Mouse (Mus musculus) ES-E14 (cell line): ENCODE measurements at regions not wholly inside any gene's neighbourhood (a gene's known extent, or its start where the extent isn't known, plus 50 kb on each side); places are given as distances from the start of the nearest gene placed in this dataset.
A peak's percentile ranks its signal among the peaks of the same experiment; 100 is the strongest.

Source experiments
- DNase-seq: peaks from one replicate; pipeline ENCODE4 v3.0.0-alpha.2; 2013; ENCODE audit warnings: low read depth, low spot score
- H3K27ac ChIP-seq: 2 replicates; pipeline ENCODE4 v1.5.1; 2012; ENCODE audit warnings: low read depth, mild to moderate bottlenecking, low read length, moderate library complexity, mixed read lengths; ENCODE audit not compliant: poor library complexity, insufficient read depth, severe bottlenecking
- H3K36me3 ChIP-seq: 2 replicates; pipeline ENCODE4 v1.6.1; 2012; ENCODE audit warnings: mild to moderate bottlenecking, low read length, moderate library complexity, mixed read lengths; ENCODE audit not compliant: control insufficient read depth, poor library complexity, insufficient read depth, severe bottlenecking
- H3K4me1 ChIP-seq, 2 experiments: fragments of 150-350 bp in 1 of 2; sonication (generic) in 1 of 2; 2 replicates each; pipeline ENCODE4 v1.6.1; 2012; ENCODE audit warnings: low read length in 2 of 2, mild to moderate bottlenecking in 1 of 2, mixed read lengths in 1 of 2; ENCODE audit not compliant: control insufficient read depth in 2 of 2, insufficient read depth in 2 of 2, poor library complexity in 1 of 2
- H3K4me3 ChIP-seq, 2 experiments: fragments of 150-350 bp in 1 of 2; sonication (generic) in 1 of 2; 2 replicates each; pipeline ENCODE4 v1.5.1; 2012; ENCODE audit warnings: low read length in 2 of 2, low read depth in 1 of 2, mild to moderate bottlenecking in 1 of 2, mixed read lengths in 1 of 2; ENCODE audit not compliant: insufficient read depth in 1 of 2, poor library complexity in 1 of 2, severe bottlenecking in 1 of 2
- H3K9ac ChIP-seq: 2 replicates; pipeline ENCODE4 v1.6.1; 2012; ENCODE audit warnings: low read depth, mild to moderate bottlenecking, low read length, mixed read lengths; ENCODE audit not compliant: poor library complexity, insufficient read depth, severe bottlenecking
- H3K9me3 ChIP-seq: fragments of 150-350 bp; sonication (generic); 2 replicates; pipeline ENCODE4 v1.6.1; 2012; ENCODE audit warnings: low read depth, mild to moderate bottlenecking, low read length; ENCODE audit not compliant: control insufficient read depth, insufficient read depth
- CHD2 ChIP-seq: IDR thresholded peaks from 2 replicates; pipeline ENCODE4 v1.6.1; 2014; ENCODE audit warnings: mild to moderate bottlenecking, low read depth, low read length, inconsistent platforms
- HCFC1 ChIP-seq: IDR thresholded peaks from 2 replicates; pipeline ENCODE4 v1.6.1; 2012; ENCODE audit warnings: low read length, inconsistent platforms, borderline replicate concordance; ENCODE audit not compliant: insufficient read depth
- MAFK ChIP-seq: IDR thresholded peaks from 2 replicates; pipeline ENCODE4 v1.6.1; 2014; ENCODE audit warnings: mild to moderate bottlenecking, low read depth, low read length, inconsistent platforms; ENCODE audit not compliant: insufficient read depth
- ZC3H11A ChIP-seq: IDR thresholded peaks from 2 replicates; pipeline ENCODE4 v1.6.1; 2012; ENCODE audit warnings: low read depth, mild to moderate bottlenecking, inconsistent platforms, low read length, borderline replicate concordance
- ZNF384 ChIP-seq: IDR thresholded peaks from 2 replicates; pipeline ENCODE4 v1.6.1; 2012; ENCODE audit warnings: low read depth, low read length, inconsistent platforms
- in situ Hi-C, 2 experiments: fragments of 600-800 bp; cut with MboI; formaldehyde crosslinking; loops; one replicate each; pipeline ENCODE4 v1.15.1; 2025; ENCODE audit warnings: low sequenced_read_pairs in 2 of 2, inconsistent platforms in 1 of 2; ENCODE audit not compliant: unreplicated experiment in 2 of 2

- H3K4me3 ChIP-seq = no peak overlapping the region
- no peak overlapping the region for H3K27ac ChIP-seq
- no peak for TF ChIP-seq CHD2
- TF ChIP-seq MAFK = no peak
- TF ChIP-seq HCFC1 = no peak
- TF ChIP-seq ZNF384 = no peak
- TF ChIP-seq ZC3H11A = no peak
- H3K9me3 ChIP-seq = no peaks in the 10 kb centered on the region
- no peaks in the 10 kb centered on the region for H3K36me3 ChIP-seq
- H3K9ac ChIP-seq = no peak overlapping the region
- peaks cover 2 to 6% of the 10 kb centered on the region in 2 experiments; a peak in 2 of 4 replicates for H3K4me1 ChIP-seq
- in situ Hi-C loops = no loop called here
- DNase-seq = no peak
These were observed 167.4 kb upstream of the Ubr2 start for GRCm38 (mm10) chr17:47177671-47178246.

GRCm38 (mm10) chr17:47176328-47176727 lies 166.0 kb upstream of the Ubr2 start:
- TF ChIP-seq MAFK (no peak), CHD2 (no peak), HCFC1 (no peak), ZC3H11A (no peak), ZNF384 (no peak)
- DNase-seq = no peak
- H3K9me3 ChIP-seq = no peaks in the 10 kb centered on the region
- H3K4me1 ChIP-seq = peaks cover 0 to 8% of the 10 kb centered on the region in 2 experiments; a peak in 1 of 4 replicates
- H3K27ac ChIP-seq = no peak overlapping the region
- no peaks in the 10 kb centered on the region for H3K36me3 ChIP-seq
- in situ Hi-C loops = no loop called here
- H3K9ac ChIP-seq = no peak overlapping the region
- no peak overlapping the region for H3K4me3 ChIP-seq

- no peak overlapping the region for H3K27ac ChIP-seq
- DNase-seq = peak; percentile 46
- no peaks in the 10 kb centered on the region for H3K9me3 ChIP-seq
- peaks cover 0 to 9% of the 10 kb centered on the region in 2 experiments; a peak in 1 of 4 replicates for H3K4me1 ChIP-seq
- H3K9ac ChIP-seq = peak overlapping the region; percentile 43; the same call in 1 of the 2 replicates
- TF ChIP-seq MAFK (no peak), ZC3H11A (no peak), CHD2 (no peak), HCFC1 (no peak), ZNF384 (peak; percentile 90)
- peak overlapping the region; percentile 56 to 58 for H3K4me3 ChIP-seq
- H3K36me3 ChIP-seq = 0 out of 2 replicates have a peak, but pooled peaks cover under 1% of the 10 kb centered on the region
- in situ Hi-C loops = no loop called here
These were observed 164.4 kb upstream of the Ubr2 start for GRCm38 (mm10) chr17:47174748-47175215.

- no peak for TF ChIP-seq MAFK
- TF ChIP-seq CHD2 = no peak
- no peak for TF ChIP-seq ZC3H11A
- no peak for TF ChIP-seq HCFC1
- TF ChIP-seq ZNF384 = no peak
- no peak for DNase-seq
- Histone ChIP-seq H3K9me3 (no peaks in the 10 kb centered on the region), H3K36me3 (peaks cover 4% of the 10 kb centered on the region; the same call in 1 of the 2 replicates), H3K4me1 (peaks cover 0 to 8% of the 10 kb centered on the region in 2 experiments; a peak in 2 of 4 replicates), H3K4me3 (no peak overlapping the region), H3K27ac (no peak overlapping the region), H3K9ac (no peak overlapping the region)
- in situ Hi-C loops = no loop called here
These were observed 161.4 kb upstream of the Ubr2 start for GRCm38 (mm10) chr17:47171801-47172200.
